Mouse (Mus musculus): ENCODE measurements around the gene Zfp790.
"Not testable (repeated sequence)": the region's sequence is repeated elsewhere in the genome, so short reads cannot be mapped to it uniquely, and the experiment has no call there.

The Zfp790 gene

DNA sequence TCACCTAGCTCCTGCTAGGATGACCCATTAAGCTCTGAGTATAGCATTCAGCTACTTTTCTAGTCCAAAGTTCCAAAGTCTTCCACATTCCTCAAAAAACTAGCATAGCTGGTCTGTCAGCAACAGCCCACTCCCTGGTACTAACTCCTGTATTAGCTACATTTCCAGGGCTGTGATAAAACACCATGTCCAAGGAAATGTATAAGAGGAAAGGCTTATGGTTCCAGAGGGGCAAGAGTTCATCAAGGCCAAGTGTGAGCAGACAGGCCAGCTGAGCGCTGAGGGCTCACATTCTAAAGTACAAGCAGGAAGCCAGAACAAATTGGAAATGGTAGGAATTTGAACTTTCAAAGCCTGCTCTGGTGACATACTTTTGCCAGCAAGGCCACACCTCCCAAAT, 26.2 kb downstream of the Zfp790 start:
- no peak for DNase-seq (ENCODE audit: low read depth)

DNA sequence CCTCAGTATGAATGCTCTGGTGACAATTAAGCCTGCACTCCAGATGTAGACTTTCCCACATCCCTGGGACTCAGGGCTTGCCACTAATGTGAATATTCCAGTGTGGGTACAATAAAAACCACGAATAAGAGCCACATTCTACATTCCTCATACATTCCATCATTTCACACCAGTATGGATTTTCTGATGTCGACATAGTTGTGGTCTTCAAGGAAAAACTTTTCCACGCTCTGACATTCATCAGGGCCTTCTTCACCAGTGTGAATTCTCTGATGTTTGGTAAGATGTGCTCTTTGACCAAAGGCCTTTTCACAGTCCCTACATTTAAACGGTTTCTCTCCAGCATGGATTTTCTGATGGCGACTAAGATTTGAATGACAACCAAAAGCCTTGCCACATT, 28.7 kb downstream of the Zfp790 start:
- DNase-seq (ENCODE audit: low read depth): no peak

DNA sequence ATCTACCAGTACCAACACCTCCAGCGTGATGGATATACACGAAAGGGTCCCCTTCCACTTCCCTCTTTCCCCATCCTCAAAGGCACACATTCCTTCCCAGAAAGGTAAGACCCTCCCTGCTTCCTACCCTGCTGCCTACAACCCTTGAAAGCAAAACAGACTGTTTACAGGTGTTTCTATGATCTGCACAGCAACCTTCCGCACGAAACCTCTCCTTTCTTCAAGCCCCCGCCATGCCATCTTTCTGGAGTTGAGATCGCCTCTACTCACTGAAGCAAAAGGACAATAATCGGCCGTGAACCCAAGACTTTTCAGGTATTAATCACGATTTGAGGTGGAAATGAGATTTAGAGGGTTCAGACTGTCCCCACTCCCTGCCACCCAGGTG, 36.9 kb downstream of the Zfp790 start:
- DNase-seq (ENCODE audit: low read depth): no peak

DNA sequence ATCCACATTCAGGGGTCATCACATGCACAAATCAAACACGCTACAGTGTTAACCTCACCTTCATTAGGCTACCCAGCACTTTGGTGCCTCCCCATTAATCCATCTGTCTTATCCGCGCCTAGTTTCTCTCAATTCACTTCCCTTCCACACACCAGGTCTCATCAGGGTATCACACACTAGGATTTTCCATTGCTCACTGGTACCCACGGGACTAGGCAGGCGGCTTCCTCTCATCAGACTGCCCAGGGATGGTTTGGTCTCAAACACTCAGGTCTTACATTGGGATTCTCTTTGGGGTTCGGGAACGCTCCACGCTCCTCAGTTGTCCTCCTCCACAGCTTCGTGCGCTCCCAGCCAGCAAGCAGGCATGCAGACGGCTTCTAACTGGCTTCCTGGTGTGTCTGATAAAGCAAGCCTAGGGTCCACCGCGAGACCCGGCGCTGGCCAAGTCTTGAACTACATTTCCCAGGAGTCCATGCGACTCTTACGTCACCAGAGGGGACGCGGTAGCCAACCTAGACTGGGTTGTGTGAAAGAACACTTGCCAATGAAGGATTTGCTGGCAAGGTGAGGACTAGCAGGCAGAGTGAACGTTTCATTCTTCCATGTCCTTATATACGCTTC, 37.4 kb downstream of the Zfp790 start, which contains the start of gene Zfp940:
Zfp940 (minus strand) TSS at position 451 of the 624 bp plus-strand sequence.
- peak; percentile 89 for DNase-seq (ENCODE audit: low read depth)

DNA sequence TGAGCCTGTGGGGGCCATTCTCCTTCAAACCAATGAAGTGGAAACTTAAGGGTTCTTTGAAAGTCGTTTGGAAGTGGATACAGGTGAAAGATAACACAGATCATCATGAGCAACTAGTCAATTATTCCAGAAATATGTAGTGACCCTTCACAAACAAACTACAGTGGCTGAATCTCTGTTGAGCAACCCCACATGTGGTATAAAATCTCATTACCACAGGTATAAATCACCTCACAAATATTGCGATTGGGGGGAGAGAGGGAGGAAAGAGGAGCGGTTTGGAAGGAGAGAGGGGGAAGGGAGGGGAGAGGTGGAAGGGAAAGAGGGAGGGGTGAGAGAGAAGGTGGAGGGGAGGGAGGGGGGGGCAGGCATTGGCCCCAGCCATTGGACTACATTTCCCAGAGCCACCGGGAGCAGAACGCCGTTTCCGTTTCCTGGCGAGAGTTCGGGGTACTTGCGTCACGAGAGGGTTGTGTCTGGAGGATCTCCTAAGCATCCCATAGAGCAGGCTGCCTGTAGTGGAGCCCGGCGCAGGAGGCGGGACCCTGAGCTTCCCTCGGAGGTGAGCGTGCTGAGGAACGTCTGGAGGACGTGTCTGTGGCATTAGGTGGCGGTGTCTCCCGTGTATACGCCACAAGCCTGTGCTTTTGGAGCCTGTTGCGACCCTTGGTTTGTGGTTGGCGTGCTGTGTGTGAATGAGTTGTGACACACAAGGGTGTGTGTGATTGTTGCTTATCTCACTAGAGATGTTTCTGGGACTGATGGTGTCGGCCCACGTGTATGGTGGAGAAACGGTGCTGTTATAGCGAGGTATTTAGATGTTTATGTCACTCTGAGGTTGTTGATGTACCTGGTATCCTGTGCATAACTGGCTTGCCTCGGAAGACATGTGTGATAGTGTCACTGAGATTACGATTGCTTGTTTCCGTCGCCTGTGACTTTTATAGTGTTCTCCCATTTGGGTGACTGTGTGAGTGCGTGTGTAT, 43.9 kb downstream of the Zfp790 start, which contains the start of gene Zfp420:
Zfp420 (plus strand) TSS at position 448 of the 986 bp plus-strand sequence.
- peak; percentile 88 for DNase-seq (ENCODE audit: low read depth)

DNA sequence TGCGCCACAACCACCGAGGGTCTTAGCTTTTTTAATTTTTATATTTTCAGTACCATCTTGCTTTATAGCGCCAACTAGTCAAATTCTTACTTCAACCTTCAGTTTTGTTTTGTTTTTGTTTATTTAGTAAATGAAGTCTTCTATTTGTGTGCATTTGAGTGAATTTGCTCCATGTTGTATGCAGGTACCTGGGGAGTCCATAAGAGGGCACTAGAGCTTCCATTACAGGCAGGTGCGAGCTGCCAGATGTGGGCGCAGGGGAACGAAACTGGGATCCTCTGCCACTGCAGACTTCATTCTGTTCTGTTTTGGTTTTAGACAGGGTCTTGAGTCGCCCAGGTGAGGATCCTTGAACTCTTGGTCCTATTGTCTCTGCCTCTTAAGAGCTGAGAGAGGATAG, 45.7 kb downstream of the Zfp790 start:
- peak; percentile 32 for DNase-seq (ENCODE audit: low read depth)

DNA sequence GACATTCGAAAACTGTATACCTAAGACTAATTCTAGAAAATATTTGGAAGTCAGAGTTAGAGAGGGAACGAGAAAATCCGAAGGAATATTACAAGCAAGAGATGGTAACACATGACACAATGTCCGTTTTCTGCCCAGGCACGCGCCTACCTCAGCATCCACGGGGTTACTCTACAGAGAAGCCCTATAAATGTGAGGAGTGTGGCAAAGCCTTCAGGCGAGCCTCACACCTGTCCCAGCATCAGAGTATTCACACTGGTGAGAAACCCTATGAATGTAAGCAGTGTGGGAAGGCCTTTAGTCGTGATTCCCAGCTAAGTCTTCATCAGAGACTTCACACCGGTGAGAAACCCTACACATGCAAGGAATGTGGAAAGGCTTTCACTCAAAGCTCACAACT, 58.3 kb downstream of the Zfp790 start:
- no peak for DNase-seq (ENCODE audit: low read depth)

DNA sequence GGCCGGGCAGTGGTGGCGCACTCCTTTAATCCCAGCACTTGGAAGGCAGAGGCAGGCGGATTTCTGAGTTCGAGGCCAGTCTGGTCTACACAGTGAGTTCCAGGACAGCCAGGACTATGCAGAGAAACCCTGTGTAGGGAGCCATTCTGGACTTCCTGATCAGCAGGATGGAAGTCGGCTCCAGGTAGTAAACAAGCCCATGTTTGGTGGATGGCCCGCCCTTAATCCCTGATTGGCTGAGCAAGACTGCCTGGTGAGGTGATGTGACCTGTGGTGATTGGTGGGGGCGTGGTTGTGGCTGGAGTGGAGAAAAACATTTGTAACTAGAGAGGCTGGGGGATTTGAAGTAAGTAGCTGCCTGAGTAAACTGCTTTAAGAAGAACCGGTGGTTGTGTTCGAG, 61.6 kb downstream of the Zfp790 start:
- DNase-seq (ENCODE audit: low read depth): not testable (repeated sequence)

DNA sequence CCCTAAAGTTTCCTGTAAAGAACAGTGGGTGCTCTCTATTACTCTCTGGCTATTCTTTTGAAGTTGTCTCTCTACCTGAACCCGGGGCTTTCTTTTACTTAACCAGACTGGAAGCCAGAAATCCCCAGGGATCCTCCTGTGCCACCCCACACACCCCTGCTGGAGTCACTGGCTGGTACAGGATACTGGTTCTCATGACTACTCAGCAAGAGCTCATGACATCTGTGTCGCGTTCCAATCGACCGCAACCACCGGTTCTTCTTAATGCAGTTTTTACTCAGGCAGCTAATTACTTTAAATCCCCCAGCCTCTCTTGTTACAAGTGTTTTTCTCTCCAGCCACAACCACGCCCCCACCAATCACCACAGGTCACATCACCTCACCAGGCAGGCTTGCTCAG, 64.1 kb downstream of the Zfp790 start:
- DNase-seq (ENCODE audit: low read depth): no peak

Measured in naive thymus-derived CD4-positive, alpha-beta T cell, adult 2 months (primary cell).